ENCODE assay signal across 31 mouse cellular contexts in the genomic region with DNA sequence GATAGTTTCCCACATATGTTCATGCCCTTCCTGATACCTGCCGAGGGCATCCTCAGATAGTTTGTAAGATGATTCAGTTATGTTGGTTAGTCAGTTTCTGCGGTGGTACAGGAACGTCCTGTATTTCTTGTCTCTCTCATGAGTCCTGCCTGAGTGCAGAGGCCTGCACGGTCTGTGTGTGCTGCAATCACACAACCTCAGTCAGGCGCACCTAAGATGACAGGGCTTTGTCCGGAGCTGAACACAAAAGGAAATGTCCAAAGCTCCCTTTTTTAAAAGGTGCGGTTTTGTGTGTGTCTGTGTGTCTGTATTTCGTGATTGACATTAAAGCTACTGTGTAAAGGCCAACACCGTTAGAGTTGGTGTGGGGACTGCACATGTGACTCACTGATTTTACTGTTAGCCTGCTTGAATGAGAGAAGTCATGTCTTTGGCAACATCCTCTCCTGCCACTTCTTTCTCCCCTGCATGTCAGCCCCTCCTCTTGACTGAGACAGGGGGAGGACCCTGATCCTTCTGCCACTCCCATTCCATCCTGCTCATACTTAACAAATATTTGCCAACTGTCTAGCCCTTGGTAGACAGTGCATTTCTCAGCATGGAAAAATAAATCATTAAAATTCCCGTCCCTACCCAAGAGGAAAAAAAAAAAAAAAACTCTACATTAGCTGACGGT. TPM values are rescaled to one million over a fixed set of nuclear protein-coding genes. Genes with fewer than 3 reads are reported as not detected.
DNase-seq lines count a peak whose midpoint lies in the region; ATAC-seq and TF ChIP-seq lines count a peak whose summit lies in the region.
"Had no signal": no experiment of that assay in that cellular context is flagged by ENCODE, and none has a peak within 500 bp of the region (broad histone marks: within the 10 kb centered on the region; RNA-seq: fewer than 3 reads in every experiment).

No protein-coding gene starts in this region.

- no peak overlapping the region for H3K4me3 ChIP-seq in embryonic facial prominence, embryonic 14.5 days (ENCODE audit: low read depth, low read length)
- no peak overlapping the region for H3K4me3 ChIP-seq in embryonic facial prominence, embryonic 10.5 days
- H3K4me3 ChIP-seq in intestine, embryonic 15.5 days (replicated peaks), result no peak overlapping the region
- H3K4me3 ChIP-seq in intestine, postnatal 0 days (ENCODE audit: low read depth, low read length), result no peak overlapping the region
- H3K4me3 ChIP-seq: embryonic facial prominence, embryonic 13.5 days; forebrain, embryonic 10.5 days; forebrain, embryonic 13.5 days; heart, embryonic 12.5 days; heart, embryonic 15.5 days had no signal

- H3K9ac ChIP-seq in embryonic facial prominence, embryonic 14.5 days (ENCODE audit: low read depth, low read length), result no peak overlapping the region
- no peak overlapping the region for H3K9ac ChIP-seq in intestine, embryonic 15.5 days
- H3K9ac ChIP-seq in intestine, postnatal 0 days (ENCODE audit: low read depth, low read length), result no peak overlapping the region
- H3K9ac ChIP-seq: embryonic facial prominence, embryonic 13.5 days; forebrain, embryonic 13.5 days; heart, embryonic 12.5 days; heart, embryonic 15.5 days; hindbrain, embryonic 14.5 days had no signal

- no peaks in the 10 kb centered on the region for H3K36me3 ChIP-seq in embryonic facial prominence, embryonic 14.5 days (ENCODE audit: control insufficient read depth, insufficient read depth, low read length)
- no peaks in the 10 kb centered on the region for H3K36me3 ChIP-seq in embryonic facial prominence, embryonic 10.5 days (replicated peaks)
- H3K36me3 ChIP-seq in intestine, embryonic 15.5 days, result no peaks in the 10 kb centered on the region
- no peaks in the 10 kb centered on the region for H3K36me3 ChIP-seq in intestine, postnatal 0 days (ENCODE audit: control insufficient read depth, insufficient read depth)
- H3K36me3 ChIP-seq: embryonic facial prominence, embryonic 13.5 days; forebrain, embryonic 10.5 days; G1E; heart, embryonic 12.5 days; heart, embryonic 15.5 days had no signal

- TF ChIP-seq CTCF in intestine, postnatal 0 days (IDR thresholded peaks at IDR 0.05; ENCODE audit: low read depth), result no peak

- no peak overlapping the region for H3K27ac ChIP-seq in embryonic facial prominence, embryonic 14.5 days (replicated peaks; ENCODE audit: low read depth, low read length)
- no peak overlapping the region for H3K27ac ChIP-seq in embryonic facial prominence, embryonic 10.5 days (replicated peaks)
- H3K27ac ChIP-seq in intestine, embryonic 15.5 days, result no peak overlapping the region
- H3K27ac ChIP-seq in intestine, postnatal 0 days (ENCODE audit: low read depth, low read length), result no peak overlapping the region
- H3K27ac ChIP-seq: embryonic facial prominence, embryonic 13.5 days; forebrain, embryonic 10.5 days; forebrain, embryonic 13.5 days; heart, embryonic 15.5 days; hindbrain, embryonic 14.5 days; hindbrain, postnatal 0 days had no signal

- H3K27me3 ChIP-seq in embryonic facial prominence, embryonic 14.5 days (replicated peaks; ENCODE audit: control insufficient read depth, insufficient read depth, low read length), result no peaks in the 10 kb centered on the region
- H3K27me3 ChIP-seq in embryonic facial prominence, embryonic 10.5 days (replicated peaks; ENCODE audit: low read depth, poor library complexity, severe bottlenecking), result no peaks in the 10 kb centered on the region
- H3K27me3 ChIP-seq in intestine, embryonic 15.5 days (replicated peaks), result no peaks in the 10 kb centered on the region
- no peaks in the 10 kb centered on the region for H3K27me3 ChIP-seq in intestine, postnatal 0 days (replicated peaks; ENCODE audit: control insufficient read depth, insufficient read depth, low read length)
- H3K27me3 ChIP-seq: CH12.LX; embryonic facial prominence, embryonic 13.5 days; forebrain, embryonic 13.5 days; heart, embryonic 12.5 days; heart, embryonic 15.5 days; Patski had no signal

- intact Hi-C loops in left cerebral cortex, postnatal 4 days (cut with DNase I), result no loop called here

- H3K9me3 ChIP-seq in embryonic facial prominence, embryonic 14.5 days (ENCODE audit: control insufficient read depth, low read length), result no peaks in the 10 kb centered on the region
- H3K9me3 ChIP-seq in embryonic facial prominence, embryonic 10.5 days, result no peaks in the 10 kb centered on the region
- no peaks in the 10 kb centered on the region for H3K9me3 ChIP-seq in intestine, embryonic 15.5 days
- H3K9me3 ChIP-seq in intestine, postnatal 0 days (ENCODE audit: control insufficient read depth), result no peaks in the 10 kb centered on the region
- H3K9me3 ChIP-seq: embryonic facial prominence, embryonic 13.5 days; forebrain, embryonic 10.5 days; forebrain, embryonic 13.5 days; G1E; heart, embryonic 12.5 days; heart, embryonic 15.5 days had no signal

- DNase-seq in embryonic facial prominence, embryonic 14.5 days (ENCODE audit: low spot score), result no peak
- DNase-seq in embryonic facial prominence, embryonic 10.5 days (ENCODE audit: low spot score), result no peak
- DNase-seq in 416B (ENCODE audit: low read depth), result peak; percentile 48
- DNase-seq in left cerebral cortex, postnatal 4 days, result no peak
- DNase-seq in adrenal gland, postnatal 25 days, result no peak
- DNase-seq: adrenal gland, postnatal 10 days; B cell, adult 2 months; cerebellum, adult 11 months; cerebellum, adult 2 months; cerebellum, adult 9-11 months; cerebellum, postnatal 25 days; gastrocnemius, postnatal 10 days; gastrocnemius, postnatal 36 days; heart, adult 18-20 months; heart, postnatal 10 days; heart, postnatal 4 days had no signal

- no peak overlapping the region for H3K4me2 ChIP-seq in embryonic facial prominence, embryonic 14.5 days (ENCODE audit: low read depth, low read length)
- H3K4me2 ChIP-seq in intestine, embryonic 15.5 days (replicated peaks), result no peak overlapping the region
- no peak overlapping the region for H3K4me2 ChIP-seq in intestine, postnatal 0 days (replicated peaks; ENCODE audit: low read depth)
- H3K4me2 ChIP-seq: embryonic facial prominence, embryonic 13.5 days; forebrain, embryonic 13.5 days; heart, embryonic 12.5 days; heart, embryonic 15.5 days; hindbrain, embryonic 14.5 days had no signal

- peak; percentile 57; the same call in 1 of the 2 replicates for ATAC-seq in embryonic facial prominence, embryonic 14.5 days (ENCODE audit: low read depth)
- ATAC-seq in intestine, embryonic 15.5 days, result peak; percentile 53
- ATAC-seq in intestine, postnatal 0 days, result no peak
- ATAC-seq in megakaryocyte progenitor cell, adult 5-6 weeks (replicated peaks; ENCODE audit: poor library complexity), result peak; percentile 95
- ATAC-seq: forebrain, embryonic 13.5 days; forebrain, embryonic 16.5 days; hindbrain, postnatal 0 days; Patski had no signal

- 80% methylated on average over 11 of the region's 11 CpGs for WGBS in embryonic facial prominence, embryonic 14.5 days
- 91% methylated on average over 11 of the region's 11 CpGs for WGBS in embryonic facial prominence, embryonic 10.5 days
- WGBS in intestine, embryonic 15.5 days, result 80% methylated on average over 11 of the region's 11 CpGs
- WGBS in intestine, postnatal 0 days, result 65% methylated on average over 11 of the region's 11 CpGs

- H3K4me1 ChIP-seq in embryonic facial prominence, embryonic 14.5 days (ENCODE audit: control insufficient read depth, insufficient read depth, low read length), result no peaks in the 10 kb centered on the region
- no peaks in the 10 kb centered on the region for H3K4me1 ChIP-seq in embryonic facial prominence, embryonic 10.5 days
- no peaks in the 10 kb centered on the region for H3K4me1 ChIP-seq in intestine, embryonic 15.5 days (replicated peaks)
- H3K4me1 ChIP-seq in intestine, postnatal 0 days (replicated peaks; ENCODE audit: control insufficient read depth, insufficient read depth, low read length), result no peaks in the 10 kb centered on the region
- H3K4me1 ChIP-seq: embryonic facial prominence, embryonic 13.5 days; forebrain, embryonic 10.5 days; forebrain, embryonic 13.5 days; heart, embryonic 15.5 days had no signal

RNA-seq across cellular contexts. Expression of gene Steap4, which starts 14.4 kb away (rescaled TPM):
- 6.2 and 6.5 TPM in 2 replicates for polyA plus RNA-seq in embryonic facial prominence, embryonic 14.5 days (2014; fragmentation: Nextera tagmentation; extraction: Ambion mirVana)
- 0.31 and 0.35 TPM in 2 replicates for polyA plus RNA-seq in embryonic facial prominence, embryonic 10.5 days (2016; fragmentation: Nextera tagmentation; extraction: Ambion mirVana)
- 1.5 and 1.8 TPM in 2 replicates for polyA plus RNA-seq in intestine, embryonic 15.5 days (2015; fragmentation: Nextera tagmentation; extraction: Ambion mirVana)
- 1.2 and 2.3 TPM in 2 replicates for polyA plus RNA-seq in intestine, postnatal 0 days (2015; fragmentation: Nextera tagmentation; extraction: Ambion mirVana)
- 0.12 TPM in 1 of 2 replicates, not detected in the other for total RNA-seq in megakaryocyte progenitor cell, adult 5-6 weeks (2015)
- total RNA-seq in megakaryocyte progenitor cell, adult 5-6 weeks (2017), result not detected in 2 replicates
- under 1 TPM; 0.22 to 0.24 TPM for total RNA-seq in left cerebral cortex, postnatal 4 days (2021)
- 11.3 and 11.4 TPM in 2 replicates for total RNA-seq in adrenal gland, postnatal 25 days (2021)
- total RNA-seq: common myeloid progenitor, adult 5-6 weeks; G1E had no signal
- polyA plus RNA-seq: G1E had no signal
